Mouse (Mus musculus) liver, adult 2 months (tissue): ENCODE data around the gene Pkp2. TPM values are rescaled to one million over a fixed set of nuclear protein-coding genes. Genes with fewer than 3 reads are reported as not detected.

ENCODE experiments used
- DNase-seq: peaks from one replicate; pipeline ENCODE4 v3.0.0-alpha.2; 2011; ENCODE audit warnings: low read depth, low spot score; ENCODE audit errors: extremely low read depth
- H3K27ac ChIP-seq: fragments of 200-500 bp; replicated peaks from 2 replicates; pipeline ENCODE4 v1.5.1; 2012; ENCODE audit warnings: low read depth, mild to moderate bottlenecking, control low read depth, inconsistent platforms, low read length; ENCODE audit not compliant: insufficient read depth
- H3K27me3 ChIP-seq: fragments of 200-500 bp; 2 replicates; pipeline ENCODE4 v1.6.1; 2012; ENCODE audit warnings: mild to moderate bottlenecking, moderate library complexity, low read length, inconsistent platforms; ENCODE audit not compliant: control insufficient read depth, insufficient read depth
- H3K36me3 ChIP-seq: fragments of 200-500 bp; 2 replicates; pipeline ENCODE4 v1.6.1; 2012; ENCODE audit warnings: low read length, inconsistent platforms; ENCODE audit not compliant: control insufficient read depth, insufficient read depth
- H3K4me1 ChIP-seq: fragments of 200-500 bp; 2 replicates; pipeline ENCODE4 v1.6.1; 2011; ENCODE audit warnings: low read length; ENCODE audit not compliant: control insufficient read depth, insufficient read depth
- H3K4me3 ChIP-seq: fragments of 200-500 bp; 2 replicates; pipeline ENCODE4 v1.5.1; 2011; ENCODE audit warnings: low read depth, mild to moderate bottlenecking, control low read depth, low read length, moderate library complexity; ENCODE audit not compliant: insufficient read depth
- H3K79me2 ChIP-seq: fragments of 200-500 bp; 2 replicates; pipeline ENCODE4 v1.6.1; 2012; ENCODE audit warnings: inconsistent platforms, mild to moderate bottlenecking, low read length, moderate library complexity; ENCODE audit not compliant: control insufficient read depth, insufficient read depth
- H3K9ac ChIP-seq: fragments of 200-500 bp; 2 replicates; pipeline ENCODE4 v1.6.1; 2012; ENCODE audit warnings: low read depth, mild to moderate bottlenecking, control low read depth, inconsistent platforms, low read length
- CTCF ChIP-seq: fragments of 200-500 bp; IDR thresholded peaks from 2 replicates; pipeline ENCODE4 v1.5.1; 2011; ENCODE audit warnings: low read depth, low read length, control low read depth
- POLR2A ChIP-seq: fragments of 200-500 bp; IDR thresholded peaks from 2 replicates; pipeline ENCODE4 v1.6.1; 2011; ENCODE audit warnings: low read length, control low read depth; ENCODE audit not compliant: insufficient read depth; ENCODE audit errors: extremely low read depth
- WGBS: fragments of 180-500 bp; shearing (Covaris S2); methylation state at CpG from one replicate; pipeline ENCODE4 v1.1.7; 2018; 5-methylcytosine and 5-hydroxymethylcytosine counted together
- polyA plus RNA-seq: library from polyadenylated mRNA; depleted of rRNA; stranded (reverse); fragments of >200 nt; gene quantifications from 2 replicates; pipeline ENCODE4 v1.2.3, GENCODE M21; 2012; rRNA removed
- total RNA-seq: library from RNA; depleted of rRNA; stranded (reverse); fragments of >200 nt; gene quantifications from 2 replicates; pipeline ENCODE4 v1.2.3, GENCODE M21; 2014; rRNA removed

Pkp2 gene
- total and polyA plus RNA-seq, 2 experiments: 19.8 to 26.0 TPM

- no peaks in the 10 kb centered on the region for H3K27me3 ChIP-seq
- peaks cover 19% of the 10 kb centered on the region for H3K36me3 ChIP-seq
- TF ChIP-seq POLR2A: no peak
- no peak for TF ChIP-seq CTCF
- no peak for DNase-seq
- H3K4me1 ChIP-seq: peaks cover 4% of the 10 kb centered on the region; the same call in 1 of the 2 replicates
- peak overlapping the region; percentile 89; the same call in 1 of the 2 replicates for H3K4me3 ChIP-seq
- no peak overlapping the region for H3K9ac ChIP-seq
- 22% methylated on average over 7 of the region's 7 CpGs for WGBS
- no peak overlapping the region for H3K27ac ChIP-seq
- H3K79me2 ChIP-seq: no peaks in the 10 kb centered on the region
Measured at GRCm38 (mm10) chr16:16303888-16304287, 90.8 kb downstream of the Pkp2 start.

GRCm38 (mm10) chr16:16311319-16311718, 98.2 kb downstream of the Pkp2 start:
- Histone ChIP-seq H3K79me2 (no peaks in the 10 kb centered on the region), H3K27ac (no peak overlapping the region), H3K27me3 (no peaks in the 10 kb centered on the region), H3K36me3 (peaks cover 44% of the 10 kb centered on the region), H3K4me3 (no peak overlapping the region), H3K9ac (no peak overlapping the region), H3K4me1 (no peaks in the 10 kb centered on the region)
- no peak for DNase-seq
- WGBS: 83% methylated on average over 5 of the region's 5 CpGs
- no peak for TF ChIP-seq CTCF
- TF ChIP-seq POLR2A: no peak

Other genes with a start within 250 kb of the Pkp2 start
- 17.5 and 18.9 TPM in 2 replicates for gene Yars2, start 89.6 kb downstream of the Pkp2 start, total RNA-seq
- 28.0 and 32.3 TPM in 2 replicates for gene Yars2, start 89.6 kb downstream of the Pkp2 start, polyA plus RNA-seq
- 29.5 and 30.5 TPM in 2 replicates for gene Dnm1l, start 145.6 kb downstream of the Pkp2 start, total RNA-seq
- 5.0 TPM in 2 replicates for gene Dnm1l, start 145.6 kb downstream of the Pkp2 start, polyA plus RNA-seq